Mouse (Mus musculus) olfactory bulb, adult 2 months (tissue): ENCODE measurements around the gene Trappc2l. TPM values are rescaled to one million over a fixed set of nuclear protein-coding genes. Genes with fewer than 3 reads are reported as not detected.

Source experiments
- H3K27ac ChIP-seq: fragments of 200-500 bp; 2 replicates; pipeline ENCODE4 v1.5.1; 2012; ENCODE audit warnings: low read depth, low read length; ENCODE audit not compliant: insufficient read depth
- H3K4me1 ChIP-seq: fragments of 200-500 bp; 2 replicates; pipeline ENCODE4 v1.6.1; 2012; ENCODE audit warnings: low read length; ENCODE audit not compliant: control insufficient read depth, insufficient read depth
- H3K4me3 ChIP-seq: fragments of 200-500 bp; 2 replicates; pipeline ENCODE4 v1.5.1; 2012; ENCODE audit warnings: mild to moderate bottlenecking, low read depth, low read length, moderate library complexity; ENCODE audit not compliant: insufficient read depth
- CTCF ChIP-seq: fragments of 200-500 bp; IDR thresholded peaks from 2 replicates; pipeline ENCODE4 v1.5.1; 2012; ENCODE audit warnings: low read depth, mild to moderate bottlenecking, low read length, moderate library complexity; ENCODE audit not compliant: insufficient read depth
- POLR2A ChIP-seq: fragments of 200-500 bp; IDR thresholded peaks from 2 replicates; pipeline ENCODE4 v1.6.1; 2012; ENCODE audit warnings: mild to moderate bottlenecking, low read depth, low read length, moderate library complexity; ENCODE audit not compliant: insufficient read depth
- WGBS: fragments of 180-500 bp; shearing (Covaris S2); methylation state at CpG from one replicate; pipeline ENCODE4 v1.1.7; 2018; 5-methylcytosine and 5-hydroxymethylcytosine counted together
- polyA plus RNA-seq: library from polyadenylated mRNA; stranded (reverse); fragments of >200 nt; gene quantifications from 2 replicates; pipeline ENCODE4 v1.2.4, GENCODE M21; 2012; ENCODE audit warnings: low replicate concordance; ENCODE audit not compliant: missing spikeins, insufficient read depth, insufficient read length

The Trappc2l gene
- polyA plus RNA-seq, 1 experiment: not detected

- H3K4me1 ChIP-seq: peaks cover 22% of the 10 kb centered on the region
- TF ChIP-seq POLR2A: no peak
- TF ChIP-seq CTCF: no peak
- WGBS: 83% methylated on average over 9 of the region's 9 CpGs
- H3K4me3 ChIP-seq: no peak overlapping the region
- H3K27ac ChIP-seq: no peak overlapping the region
Measured at GRCm38 (mm10) chr8:122658807-122659160, 47.3 kb downstream of the Trappc2l start.

GRCm38 (mm10) chr8:122660022-122660421, 48.6 kb downstream of the Trappc2l start:
- no peak overlapping the region for H3K4me3 ChIP-seq
- TF ChIP-seq CTCF (peak; percentile 45; the same call in 1 of the 2 replicates), POLR2A (no peak)
- no peak overlapping the region for H3K27ac ChIP-seq
- H3K4me1 ChIP-seq: peaks cover 29% of the 10 kb centered on the region
- 77% methylated on average over 2 of the region's 2 CpGs for WGBS

GRCm38 (mm10) chr8:122661138-122661537, 49.7 kb downstream of the Trappc2l start:
- H3K27ac ChIP-seq: no peak overlapping the region
- peaks cover 37% of the 10 kb centered on the region for H3K4me1 ChIP-seq
- WGBS: 18% methylated on average over 7 of the region's 7 CpGs
- H3K4me3 ChIP-seq: no peak overlapping the region
- TF ChIP-seq CTCF (no peak), POLR2A (no peak)

- 92% methylated on average over 2 of the region's 2 CpGs for WGBS
- H3K4me3 ChIP-seq: no peak overlapping the region
- H3K27ac ChIP-seq: no peak overlapping the region
- peaks cover 44% of the 10 kb centered on the region for H3K4me1 ChIP-seq
- TF ChIP-seq CTCF (no peak), POLR2A (no peak)
Measured at GRCm38 (mm10) chr8:122661894-122662293, 50.5 kb downstream of the Trappc2l start.

- Histone ChIP-seq H3K4me1 (peaks cover 53% of the 10 kb centered on the region), H3K4me3 (no peak overlapping the region), H3K27ac (no peak overlapping the region)
- 81% methylated on average over 3 of the region's 3 CpGs for WGBS
- TF ChIP-seq CTCF (no peak), POLR2A (no peak)
Measured at GRCm38 (mm10) chr8:122663106-122663505, 51.7 kb downstream of the Trappc2l start.

GRCm38 (mm10) chr8:122663670-122664069, 52.2 kb downstream of the Trappc2l start:
- TF ChIP-seq POLR2A (no peak), CTCF (no peak)
- H3K27ac ChIP-seq: no peak overlapping the region
- WGBS: 88% methylated on average over 5 of the region's 5 CpGs
- H3K4me3 ChIP-seq: no peak overlapping the region
- peaks cover 53% of the 10 kb centered on the region for H3K4me1 ChIP-seq

GRCm38 (mm10) chr8:122665221-122665620, 53.8 kb downstream of the Trappc2l start:
- WGBS: 25% methylated on average over 8 of the region's 8 CpGs
- TF ChIP-seq POLR2A: no peak
- TF ChIP-seq CTCF: no peak
- Histone ChIP-seq H3K4me3 (no peak overlapping the region), H3K4me1 (peaks cover 51% of the 10 kb centered on the region), H3K27ac (no peak overlapping the region)

- WGBS: 26% methylated on average over 14 of the region's 14 CpGs
- TF ChIP-seq CTCF (no peak), POLR2A (no peak)
- Histone ChIP-seq H3K4me3 (no peak overlapping the region), H3K27ac (no peak overlapping the region), H3K4me1 (peaks cover 49% of the 10 kb centered on the region)
Measured at GRCm38 (mm10) chr8:122665667-122666316, 54.4 kb downstream of the Trappc2l start.

Other genes with a start within 250 kb of the Trappc2l start
- gene Zc3h18, start 235.0 kb upstream of the Trappc2l start, polyA plus RNA-seq: not detected in 2 replicates
- not detected in 2 replicates for gene Il17c, start 189.6 kb upstream of the Trappc2l start, polyA plus RNA-seq
- not detected in 2 replicates for gene Cyba, start 178.7 kb upstream of the Trappc2l start, polyA plus RNA-seq
- gene Mvd, start 168.2 kb upstream of the Trappc2l start, polyA plus RNA-seq: not detected in 2 replicates
- gene Snai3, start 150.9 kb upstream of the Trappc2l start, polyA plus RNA-seq: not detected in 2 replicates
- not detected in 2 replicates for gene Rnf166, start 135.6 kb upstream of the Trappc2l start, polyA plus RNA-seq
- gene Ctu2, start 135.5 kb upstream of the Trappc2l start, polyA plus RNA-seq: not detected in 2 replicates
- not detected in 2 replicates for gene Piezo1, start 60.3 kb upstream of the Trappc2l start, polyA plus RNA-seq
- gene Cdt1, start 43.6 kb upstream of the Trappc2l start, polyA plus RNA-seq: not detected in 2 replicates
- gene Aprt, start 34.7 kb upstream of the Trappc2l start, polyA plus RNA-seq: not detected in 2 replicates
- not detected in 2 replicates for gene Galns, start 177 bp upstream of the Trappc2l start, polyA plus RNA-seq
- gene Pabpn1l, start 11.1 kb downstream of the Trappc2l start, polyA plus RNA-seq: not detected in 2 replicates
- not detected in 2 replicates for gene Cbfa2t3, start 87.5 kb downstream of the Trappc2l start, polyA plus RNA-seq
- not detected in 2 replicates for gene Acsf3, start 163.8 kb downstream of the Trappc2l start, polyA plus RNA-seq
- gene Cdh15, start 236.3 kb downstream of the Trappc2l start, polyA plus RNA-seq: not detected in 2 replicates